8 mouse cellular contexts compared by ENCODE assay signal in genomic region chr11:49903333-49903732, GRCm38 (mm10). TPM values are rescaled to one million over a fixed set of nuclear protein-coding genes. Genes with fewer than 3 reads are reported as not detected.
A peak's percentile ranks its signal among the peaks of the same experiment; 100 is the strongest.
DNase-seq lines count a peak whose midpoint lies in the region; ATAC-seq and TF ChIP-seq lines count a peak whose summit lies in the region.

No protein-coding gene starts in this region.

- H3K4me2 ChIP-seq in intestine, postnatal 0 days (replicated peaks; ENCODE audit: low read depth), result no peak overlapping the region
- no peak overlapping the region for H3K4me2 ChIP-seq in intestine, embryonic 15.5 days (replicated peaks)
- H3K4me2 ChIP-seq in neural tube, embryonic 11.5 days (ENCODE audit: low read depth), result no peak overlapping the region

- intact Hi-C loops in heart, postnatal 36 days (cut with DNase I), result no loop called here
- intact Hi-C loops in left cerebral cortex, postnatal 25 days (cut with DNase I), result loop anchor here (5.0 kb wide), 1 partner anchor 54 kb away; no protein-coding TSS in a partner anchor

- no peaks in the 10 kb centered on the region; the same call in 1 of the 2 replicates for H3K4me1 ChIP-seq in intestine, postnatal 0 days (replicated peaks; ENCODE audit: control insufficient read depth, insufficient read depth, low read length)
- 0 out of 2 replicates have a peak, but pooled peaks cover 4% of the 10 kb centered on the region for H3K4me1 ChIP-seq in intestine, embryonic 15.5 days (replicated peaks)
- H3K4me1 ChIP-seq in neural tube, embryonic 11.5 days (ENCODE audit: control insufficient read depth, insufficient read depth, low read length), result no peaks in the 10 kb centered on the region
- H3K4me1 ChIP-seq in thymus, adult 2 months (replicated peaks; ENCODE audit: control insufficient read depth, insufficient read depth, low read length), result peaks cover 5% of the 10 kb centered on the region

- no peak overlapping the region for H3K9ac ChIP-seq in intestine, postnatal 0 days (ENCODE audit: low read depth, low read length)
- no peak overlapping the region for H3K9ac ChIP-seq in intestine, embryonic 15.5 days
- H3K9ac ChIP-seq in neural tube, embryonic 11.5 days (ENCODE audit: low read length), result no peak overlapping the region

- no peak overlapping the region for H3K4me3 ChIP-seq in intestine, postnatal 0 days (ENCODE audit: low read depth, low read length)
- no peak overlapping the region for H3K4me3 ChIP-seq in intestine, embryonic 15.5 days (replicated peaks)
- no peak overlapping the region for H3K4me3 ChIP-seq in neural tube, embryonic 11.5 days (ENCODE audit: low read depth, low read length)
- no peak overlapping the region for H3K4me3 ChIP-seq in thymus, adult 2 months (ENCODE audit: control insufficient read depth, insufficient read depth, low read length)

- DNase-seq in adrenal gland, postnatal 10 days, result peak; percentile 86
- DNase-seq in embryo, embryonic 11.5 days (ENCODE audit: low read depth, low spot score), result peak; percentile 54
- DNase-seq in heart, postnatal 36 days, result peak; percentile 70 to 83
- peak; percentile 77 to 85 for DNase-seq in left cerebral cortex, postnatal 25 days (ENCODE audit: low spot score in 2 of 2)
- DNase-seq in neural tube, embryonic 11.5 days (ENCODE audit: low spot score), result peak; percentile 68
- DNase-seq in thymus, adult 2 months, result peak; percentile 68

- 19% methylated on average over 7 of the region's 7 CpGs for WGBS in intestine, postnatal 0 days
- 16% methylated on average over 7 of the region's 7 CpGs for WGBS in intestine, embryonic 15.5 days
- WGBS in neural tube, embryonic 11.5 days, result 16% methylated on average over 7 of the region's 7 CpGs
- 16% methylated on average over 7 of the region's 7 CpGs for WGBS in thymus, adult 2 months

- no peak overlapping the region for H3K27ac ChIP-seq in intestine, postnatal 0 days (ENCODE audit: low read depth, low read length)
- no peak overlapping the region for H3K27ac ChIP-seq in intestine, embryonic 15.5 days
- H3K27ac ChIP-seq in neural tube, embryonic 11.5 days (ENCODE audit: low read depth, low read length), result no peak overlapping the region
- no peak overlapping the region for H3K27ac ChIP-seq in thymus, adult 2 months (ENCODE audit: control insufficient read depth, insufficient read depth, low read length)

- ATAC-seq in intestine, postnatal 0 days, result no peak
- ATAC-seq in intestine, embryonic 15.5 days, result no peak
- peak; percentile 39 for ATAC-seq in neural tube, embryonic 11.5 days (ENCODE audit: insufficient read depth, low FRiP score, low TSS enrichment)

- H3K27me3 ChIP-seq in intestine, postnatal 0 days (replicated peaks; ENCODE audit: control insufficient read depth, insufficient read depth, low read length), result peaks cover 30% of the 10 kb centered on the region
- H3K27me3 ChIP-seq in intestine, embryonic 15.5 days (replicated peaks), result peaks cover 28% of the 10 kb centered on the region
- H3K27me3 ChIP-seq in neural tube, embryonic 11.5 days (ENCODE audit: control insufficient read depth, insufficient read depth, low read length), result peaks cover 21% of the 10 kb centered on the region
- H3K27me3 ChIP-seq in thymus, adult 2 months (ENCODE audit: control insufficient read depth, insufficient read depth, low read length), result peaks cover 4% of the 10 kb centered on the region; the same call in 1 of the 2 replicates

- no peaks in the 10 kb centered on the region for H3K36me3 ChIP-seq in intestine, postnatal 0 days (ENCODE audit: control insufficient read depth, insufficient read depth)
- no peaks in the 10 kb centered on the region for H3K36me3 ChIP-seq in intestine, embryonic 15.5 days
- no peaks in the 10 kb centered on the region for H3K36me3 ChIP-seq in neural tube, embryonic 11.5 days (ENCODE audit: control insufficient read depth, insufficient read depth, low read length)
- H3K36me3 ChIP-seq in thymus, adult 2 months (ENCODE audit: control insufficient read depth, insufficient read depth, low read length), result no peaks in the 10 kb centered on the region

- TF ChIP-seq CTCF in intestine, postnatal 0 days (IDR thresholded peaks at IDR 0.05; ENCODE audit: low read depth), result peak; percentile 84
- peak; percentile 65; the same call in 1 of the 2 replicates for TF ChIP-seq CTCF in thymus, adult 2 months (IDR thresholded peaks at IDR 0.05; ENCODE audit: borderline replicate concordance, control insufficient read depth, extremely low read depth, insufficient read depth, low read length, poor library complexity)

- no peaks in the 10 kb centered on the region for H3K9me3 ChIP-seq in intestine, postnatal 0 days (ENCODE audit: control insufficient read depth)
- H3K9me3 ChIP-seq in intestine, embryonic 15.5 days, result no peaks in the 10 kb centered on the region
- H3K9me3 ChIP-seq in neural tube, embryonic 11.5 days (ENCODE audit: control insufficient read depth, low read length), result no peaks in the 10 kb centered on the region

- TF ChIP-seq POLR2A in thymus, adult 2 months (IDR thresholded peaks at IDR 0.05; ENCODE audit: control insufficient read depth, extremely low read depth, insufficient read depth, low read length, poor library complexity), result no peak

RNA-seq across cellular contexts. Expression of gene Rasgef1c, which starts 1.7 kb away (rescaled TPM):
- 0.44 and 0.78 TPM in 2 replicates for polyA plus RNA-seq in intestine, postnatal 0 days (2015; fragmentation: Nextera tagmentation; extraction: Ambion mirVana)
- polyA plus RNA-seq in intestine, embryonic 15.5 days (2015; fragmentation: Nextera tagmentation; extraction: Ambion mirVana), result 0.36 and 0.43 TPM in 2 replicates
- total RNA-seq in adrenal gland, postnatal 10 days (2021), result 1 to 10 TPM; 1.4 to 1.8 TPM
- under 1 TPM; 0.31 to 0.46 TPM for total RNA-seq in heart, postnatal 36 days (2021)
- total RNA-seq in left cerebral cortex, postnatal 25 days (2021), result 10 to 100 TPM; 36.6 to 46.4 TPM
- 8.5 and 10.9 TPM in 2 replicates for polyA plus RNA-seq in neural tube, embryonic 11.5 days (2014; fragmentation: Nextera tagmentation; extraction: Ambion mirVana)
- polyA plus RNA-seq in thymus, adult 2 months (2012; rRNA removed), result 0.11 and 0.13 TPM in 2 replicates

RNA-seq across cellular contexts. Expression of gene Mapk9, which starts 56.8 kb away (rescaled TPM):
- 21.7 and 22.0 TPM in 2 replicates for polyA plus RNA-seq in intestine, postnatal 0 days (2015; fragmentation: Nextera tagmentation; extraction: Ambion mirVana)
- 29.9 and 32.1 TPM in 2 replicates for polyA plus RNA-seq in intestine, embryonic 15.5 days (2015; fragmentation: Nextera tagmentation; extraction: Ambion mirVana)
- total RNA-seq in adrenal gland, postnatal 10 days (2021), result 10 to 100 TPM; 56.4 to 67.8 TPM
- 10 to 100 TPM; 39.9 to 44.1 TPM for total RNA-seq in heart, postnatal 36 days (2021)
- total RNA-seq in left cerebral cortex, postnatal 25 days (2021), result 100 to 1,000 TPM; 212 to 231 TPM
- polyA plus RNA-seq in neural tube, embryonic 11.5 days (2014; fragmentation: Nextera tagmentation; extraction: Ambion mirVana), result 50.9 and 51.8 TPM in 2 replicates
- 30.1 and 34.9 TPM in 2 replicates for polyA plus RNA-seq in thymus, adult 2 months (2012; rRNA removed)
